Mouse (Mus musculus): ENCODE data around the gene Rin1. TPM values are rescaled to one million over a fixed set of nuclear protein-coding genes. Genes with fewer than 3 reads are reported as not detected.

Rin1 gene
- polyA plus RNA-seq, 1 experiment from 2014 or later, result 39.4 TPM

GRCm38 (mm10) chr19:5098363-5099143 lies 48.3 kb downstream of the Rin1 start, which contains the start of gene Cnih2:
Gene Cnih2, minus strand, starts transcription at chr19:5098521.
- TF ChIP-seq CTCF (IDR thresholded peaks at IDR 0.05), result no peak
- no peaks in the 10 kb centered on the region for H3K27me3 ChIP-seq
- no peak for ATAC-seq
- ChIA-PET CTCF (no interaction called here), POLR2A (no interaction called here)
- in situ Hi-C loops (cut with MboI; ENCODE audit: low pct_unique_long_range_greater_than_20kb), result no loop called here
- DNase-seq (ENCODE audit: low read depth, low spot score), result no peak

- no peak for DNase-seq (ENCODE audit: low read depth, low spot score)
- no peak for ATAC-seq
- no peaks in the 10 kb centered on the region for H3K27me3 ChIP-seq
- ChIA-PET CTCF (interaction anchor here (1.8 kb wide), 1 partner anchor 16 kb away, joined by 5 read pairs; no protein-coding TSS in a partner anchor), POLR2A (interaction anchor here (0.6 to 1.4 kb wide), 2 partner anchors 12 to 46 kb away, joined by 3 read pairs; partner anchors contain the start of gene Klc2)
- in situ Hi-C loops (cut with MboI; ENCODE audit: low pct_unique_long_range_greater_than_20kb), result no loop called here
- TF ChIP-seq CTCF (IDR thresholded peaks at IDR 0.05), result no peak
These were observed 55.8 kb downstream of the Rin1 start for GRCm38 (mm10) chr19:5106074-5106473.

Other genes with a start within 250 kb of the Rin1 start
- 9.9 TPM for gene Gm21992, start 238.9 kb upstream of the Rin1 start, polyA plus RNA-seq (2021)
- 36.5 TPM for gene Rbm14, start 238.8 kb upstream of the Rin1 start, polyA plus RNA-seq (2021)
- 133 TPM for gene Ccs, start 211.1 kb upstream of the Rin1 start, polyA plus RNA-seq (2021)
- 0.26 TPM for gene Ccdc87, start 211.1 kb upstream of the Rin1 start, polyA plus RNA-seq (2021)
- 79.4 TPM for gene Ctsf, start 195.4 kb upstream of the Rin1 start, polyA plus RNA-seq (2021)
- gene Actn3, start 172.6 kb upstream of the Rin1 start, polyA plus RNA-seq (2021), result 0.10 TPM
- gene Zdhhc24, start 171.8 kb upstream of the Rin1 start, polyA plus RNA-seq (2021), result 17.2 TPM
- gene Bbs1, start 143.9 kb upstream of the Rin1 start, polyA plus RNA-seq (2021), result 20.3 TPM
- gene Dpp3, start 122.2 kb upstream of the Rin1 start, polyA plus RNA-seq (2021), result 91.0 TPM
- gene Peli3, start 107.4 kb upstream of the Rin1 start, polyA plus RNA-seq (2021), result 7.4 TPM
- 106 TPM for gene Mrpl11, start 88.3 kb upstream of the Rin1 start, polyA plus RNA-seq (2021)
- 0.18 TPM for gene Npas4, start 60.2 kb upstream of the Rin1 start, polyA plus RNA-seq (2021)
- 15.8 TPM for gene Slc29a2, start 26.6 kb upstream of the Rin1 start, polyA plus RNA-seq (2021)
- 82.4 TPM for gene B4gat1, start 11.7 kb upstream of the Rin1 start, polyA plus RNA-seq (2021)
- 1.7 TPM for gene AC124502.3, start 11.6 kb upstream of the Rin1 start, polyA plus RNA-seq (2021)
- gene Brms1, start 9.1 kb upstream of the Rin1 start, polyA plus RNA-seq (2021), result 56.8 TPM
- 0.44 TPM for gene Cd248, start 17.6 kb downstream of the Rin1 start, polyA plus RNA-seq (2021)
- 0.39 TPM for gene Tmem151a, start 35.0 kb downstream of the Rin1 start, polyA plus RNA-seq (2021)
- 68.6 TPM for gene Yif1a, start 38.1 kb downstream of the Rin1 start, polyA plus RNA-seq (2021)
- gene Cnih2, start 48.0 kb downstream of the Rin1 start, polyA plus RNA-seq (2021), result 2.5 TPM
- 237 TPM for gene Rab1b, start 56.6 kb downstream of the Rin1 start, polyA plus RNA-seq (2021)
- 84.0 TPM for gene Klc2, start 68.1 kb downstream of the Rin1 start, polyA plus RNA-seq (2021)
- gene Pacs1, start 222.6 kb downstream of the Rin1 start, polyA plus RNA-seq (2021), result 23.8 TPM
- gene Sf3b2, start 245.0 kb downstream of the Rin1 start, polyA plus RNA-seq (2021), result 255 TPM
- gene Gal3st3, start 247.8 kb downstream of the Rin1 start, polyA plus RNA-seq (2021), result not detected